Mouse (Mus musculus) natural killer cell, adult 2 months (primary cell): ENCODE measurements around the gene St6gal1.

Experiments
- DNase-seq, 2 experiments: peaks; one replicate each; pipeline ENCODE4 v3.0.0; 2022; ENCODE audit warnings: low spot score in 2 of 2

Gene St6gal1

DNA sequence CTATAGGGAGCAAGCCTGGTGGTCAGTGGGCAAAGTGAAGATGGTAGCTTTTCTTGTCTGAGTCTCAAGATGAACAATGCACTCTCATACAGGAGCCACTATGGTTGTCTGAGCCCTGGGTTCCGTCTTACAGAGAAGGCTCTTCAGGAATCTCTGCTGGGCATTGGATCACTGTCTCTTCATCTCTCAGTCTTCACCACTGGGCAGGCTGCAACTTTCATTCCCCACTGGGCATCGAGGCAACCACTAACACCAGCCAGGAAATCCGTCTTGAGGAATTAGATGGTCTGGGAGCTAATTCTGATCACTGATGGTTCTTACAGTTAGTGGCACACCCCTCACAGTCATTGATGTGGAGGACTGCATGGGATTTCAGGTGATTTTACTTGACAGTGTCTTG lies 73.9 kb downstream of the St6gal1 start:
- no peak for DNase-seq

DNA sequence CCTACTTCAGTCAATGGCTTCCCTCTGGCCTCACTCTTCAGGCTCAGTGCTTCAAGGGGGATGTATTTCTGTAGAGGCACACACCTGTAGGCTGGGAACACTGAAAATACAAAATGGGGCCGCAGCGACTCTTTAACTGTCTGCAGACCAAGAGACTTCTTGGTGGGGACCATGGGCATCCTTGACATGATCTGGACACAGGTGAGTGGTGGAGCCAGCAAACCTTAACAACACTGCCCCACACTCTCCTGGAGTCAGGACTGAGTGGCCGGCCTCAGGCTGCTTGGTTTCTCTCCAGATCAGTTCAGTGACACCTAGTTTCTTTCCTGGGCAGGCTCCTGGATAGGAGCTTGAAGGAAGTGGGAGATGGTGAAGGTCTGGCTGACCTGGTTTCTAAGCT lies 74.4 kb downstream of the St6gal1 start:
- DNase-seq = no peak

DNA sequence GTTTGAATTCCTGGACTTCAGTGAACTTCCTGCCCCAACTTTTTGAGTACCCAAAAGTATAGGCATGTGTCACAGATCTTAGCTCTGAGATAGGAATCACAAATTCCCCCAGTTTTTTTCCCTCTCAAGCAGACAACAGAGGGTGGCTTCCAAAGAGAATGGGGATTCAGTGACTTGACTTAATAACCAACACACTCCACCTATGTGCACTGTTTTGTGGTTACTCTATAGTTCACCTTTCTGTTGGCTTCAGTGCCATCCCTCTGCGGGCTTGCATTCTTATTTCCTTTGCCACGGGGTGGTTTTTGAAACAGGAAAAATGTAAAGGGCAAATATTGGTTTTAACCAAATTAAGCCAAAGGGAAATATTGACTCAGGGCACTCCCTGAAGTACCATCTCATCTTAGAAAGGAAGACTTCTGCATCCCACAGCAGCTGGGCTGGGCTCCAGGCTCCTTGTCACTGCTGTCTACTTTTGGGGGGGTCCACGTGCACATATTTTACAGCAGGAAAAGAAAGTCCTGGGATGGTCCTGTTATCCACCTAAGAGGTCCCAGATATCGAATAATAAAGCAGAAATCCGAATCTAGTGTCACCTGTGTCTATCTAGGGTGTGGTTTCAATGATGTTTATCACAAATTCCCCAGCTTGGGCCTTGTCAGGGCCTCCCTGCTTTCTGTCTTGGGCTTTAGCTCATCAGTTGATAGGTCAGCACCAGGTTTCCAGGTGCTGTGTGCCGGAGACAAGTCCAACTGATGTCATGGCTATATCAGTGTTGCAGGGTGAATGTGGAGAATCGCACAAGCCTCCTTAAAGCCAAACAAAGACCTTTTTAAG lies 75.6 kb downstream of the St6gal1 start:
- DNase-seq = no peak

GRCm38 (mm10) chr16:23301762-23302161 lies 77.2 kb downstream of the St6gal1 start:
- no peak for DNase-seq

- no peak for DNase-seq
Measured at GRCm38 (mm10) chr16:23305830-23306623, 81.5 kb downstream of the St6gal1 start.

GRCm38 (mm10) chr16:23307142-23307968 lies 82.8 kb downstream of the St6gal1 start:
- no peak for DNase-seq

DNA sequence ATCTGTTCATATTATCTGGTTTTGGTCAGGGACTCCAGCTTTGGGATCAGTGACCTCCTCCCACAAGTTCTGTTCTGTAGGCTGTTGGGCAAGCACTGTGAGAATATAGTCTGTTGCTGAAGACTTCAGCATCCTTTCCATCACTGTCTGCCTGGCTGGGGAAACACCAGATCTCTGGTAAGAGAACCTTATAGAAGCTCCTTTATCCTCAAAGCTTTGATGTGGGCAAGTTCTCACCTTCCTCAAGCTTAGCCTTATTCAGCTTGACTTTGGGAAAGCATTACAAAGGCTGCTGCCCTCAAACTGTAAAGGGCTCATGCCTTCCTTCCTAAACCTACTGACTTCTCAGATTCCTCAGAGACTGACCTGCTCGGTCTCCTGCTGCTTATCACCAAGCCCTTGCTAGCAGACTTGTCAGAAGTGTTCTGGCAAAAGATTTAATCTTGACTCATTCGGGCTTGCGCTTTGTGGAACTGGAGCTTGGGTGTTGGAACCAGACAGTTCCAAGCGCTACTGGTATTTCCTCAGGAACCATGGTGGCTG lies 83.5 kb downstream of the St6gal1 start:
- DNase-seq = no peak

DNA sequence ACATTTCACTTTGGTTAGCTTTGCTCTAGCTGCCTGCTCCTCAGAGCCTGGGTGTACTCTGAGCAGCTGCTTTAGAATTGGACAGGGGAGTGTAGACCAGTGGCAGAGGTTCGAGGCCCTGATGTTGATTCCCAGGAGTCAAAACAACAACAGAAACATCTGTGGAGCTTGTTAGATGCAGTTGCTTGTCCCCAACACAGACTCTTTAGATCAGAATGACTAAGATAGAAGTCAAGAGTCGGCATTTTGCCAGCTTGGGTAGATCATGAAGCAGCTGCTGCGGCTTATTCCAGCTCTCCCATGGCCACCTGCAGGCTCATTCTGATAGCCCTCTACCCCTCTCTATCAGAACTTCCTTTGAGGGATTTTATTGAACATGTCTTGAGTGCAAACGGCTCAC lies 84.5 kb downstream of the St6gal1 start:
- no peak for DNase-seq

DNA sequence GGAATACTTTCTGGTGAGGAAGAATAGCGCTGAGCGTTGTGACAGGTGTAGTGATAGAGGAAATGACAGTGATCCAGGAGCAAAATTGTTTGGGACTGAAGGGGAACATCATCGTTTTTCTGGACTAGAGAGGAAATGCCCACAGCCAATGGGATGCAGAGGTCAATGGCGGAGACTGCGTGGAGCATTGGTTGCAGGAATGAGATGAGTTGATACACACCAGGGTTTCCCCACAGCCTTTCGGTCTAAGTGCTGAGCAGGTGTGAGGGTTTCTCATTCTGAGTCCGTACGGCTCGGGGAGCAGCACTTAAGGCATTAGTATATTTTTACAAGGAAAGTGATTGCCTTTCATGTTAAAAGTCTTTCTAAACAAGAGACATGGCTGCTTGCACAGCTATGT lies 88.1 kb downstream of the St6gal1 start:
- DNase-seq = no peak

DNA sequence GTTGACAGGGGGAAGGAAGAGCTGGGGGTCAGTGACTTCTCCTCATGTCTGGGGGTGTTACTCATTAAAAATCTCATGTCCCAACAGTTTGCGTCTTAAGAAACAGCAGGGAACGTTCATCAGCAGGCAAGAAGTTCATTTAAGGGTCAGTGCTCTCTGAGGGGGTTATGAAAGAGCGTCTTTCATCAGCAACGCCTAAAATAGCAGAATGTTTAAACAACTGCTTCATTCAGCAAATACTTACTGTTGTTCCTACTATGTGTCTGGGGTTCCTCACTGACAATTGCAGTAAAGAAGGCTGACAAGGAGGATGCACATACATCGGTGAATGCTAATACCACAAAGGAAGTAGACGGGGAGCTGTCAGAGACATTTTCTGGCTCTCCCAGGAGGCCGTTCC lies 90.2 kb downstream of the St6gal1 start:
- DNase-seq = no peak

DNA sequence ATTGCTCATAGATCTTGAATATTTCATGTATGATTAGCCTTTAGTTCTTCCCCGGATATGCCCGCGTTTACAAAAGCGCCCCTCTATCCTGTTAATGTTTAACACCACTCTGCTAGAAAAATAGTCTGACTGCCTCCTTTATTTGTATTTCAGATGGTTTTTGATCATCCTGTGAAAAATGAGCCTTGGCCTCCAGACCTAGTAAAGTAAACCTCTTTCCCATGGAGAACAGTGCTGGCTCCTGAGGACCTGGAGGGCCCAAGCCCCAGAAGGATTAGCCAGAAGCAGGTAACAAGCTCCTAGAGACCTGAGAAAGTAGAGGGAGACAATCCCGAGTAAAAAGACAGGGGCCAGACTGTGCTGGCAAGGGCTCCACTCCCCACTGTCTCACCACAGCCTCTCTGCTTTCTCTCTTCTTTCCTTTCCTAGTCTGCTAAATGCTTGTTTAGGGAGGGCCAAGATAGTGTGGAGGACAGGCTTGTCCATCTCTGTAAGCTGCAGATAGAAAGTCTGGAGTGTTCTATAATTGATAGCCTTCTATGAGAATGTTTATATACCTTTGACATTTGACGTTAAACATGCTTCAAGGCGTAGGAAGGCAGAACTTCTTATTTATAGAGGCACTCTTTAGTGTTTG lies 93.0 kb downstream of the St6gal1 start:
- DNase-seq = no peak

DNA sequence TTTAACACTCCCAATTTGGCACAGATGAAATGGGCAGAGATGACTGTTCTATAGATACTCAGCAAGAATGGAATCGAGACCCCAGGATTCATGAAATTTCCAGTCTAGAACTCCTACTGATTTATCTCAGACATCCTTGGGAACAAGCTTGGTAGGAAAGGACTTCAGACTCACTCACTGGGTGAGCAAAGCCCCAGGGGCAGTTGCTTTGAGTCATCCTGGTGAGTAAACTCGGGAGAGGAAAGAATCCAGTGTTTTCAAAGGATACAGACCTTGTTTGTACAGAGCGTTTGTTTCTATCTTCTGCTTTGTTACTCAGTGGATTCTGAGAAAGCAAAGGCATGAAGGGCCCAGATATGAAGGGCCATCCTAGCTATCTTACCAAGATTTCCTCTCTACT lies 95.5 kb downstream of the St6gal1 start:
- DNase-seq = no peak

DNA sequence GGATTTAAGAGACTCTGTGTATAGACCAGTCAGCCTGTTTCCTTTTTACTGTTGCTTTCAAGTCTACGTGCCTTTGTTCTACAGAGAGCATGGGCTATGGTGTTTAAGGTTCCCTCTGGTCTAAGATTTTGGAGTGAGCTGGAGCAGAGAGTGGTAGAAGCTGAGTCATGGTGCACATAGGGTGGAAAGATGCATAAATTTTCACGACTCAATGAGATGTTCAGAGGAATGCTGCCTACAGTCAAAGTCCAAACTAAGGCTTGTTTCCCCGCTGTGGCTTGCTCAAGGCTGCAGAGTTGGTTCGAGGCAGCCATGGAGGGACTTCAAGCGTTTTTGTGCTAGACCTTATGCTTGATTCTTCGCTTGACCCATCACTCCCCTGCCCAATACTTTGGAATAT lies 96.0 kb downstream of the St6gal1 start:
- no peak for DNase-seq

DNA sequence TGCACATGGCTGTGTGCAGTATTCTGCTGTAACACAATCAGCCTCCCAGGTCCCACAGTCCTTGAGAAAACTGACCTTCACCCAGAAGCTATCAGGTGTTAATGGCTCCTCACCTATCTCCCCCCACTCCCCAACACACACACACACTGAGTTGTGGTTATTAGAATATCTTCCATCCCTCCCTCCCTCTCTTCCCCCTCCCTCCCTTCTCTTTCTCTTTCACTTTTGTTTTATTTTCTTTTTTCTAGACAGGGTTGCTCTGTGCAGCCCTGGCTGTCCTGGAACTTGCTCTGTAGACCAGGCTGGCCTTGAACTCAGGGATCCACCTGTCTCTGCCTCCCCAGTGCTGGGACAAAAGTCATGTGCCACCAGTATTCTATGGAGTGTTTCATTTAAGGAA lies 97.9 kb downstream of the St6gal1 start:
- no peak for DNase-seq

- DNase-seq = no peak
Measured at GRCm38 (mm10) chr16:23323915-23324314, 99.4 kb downstream of the St6gal1 start.

DNA sequence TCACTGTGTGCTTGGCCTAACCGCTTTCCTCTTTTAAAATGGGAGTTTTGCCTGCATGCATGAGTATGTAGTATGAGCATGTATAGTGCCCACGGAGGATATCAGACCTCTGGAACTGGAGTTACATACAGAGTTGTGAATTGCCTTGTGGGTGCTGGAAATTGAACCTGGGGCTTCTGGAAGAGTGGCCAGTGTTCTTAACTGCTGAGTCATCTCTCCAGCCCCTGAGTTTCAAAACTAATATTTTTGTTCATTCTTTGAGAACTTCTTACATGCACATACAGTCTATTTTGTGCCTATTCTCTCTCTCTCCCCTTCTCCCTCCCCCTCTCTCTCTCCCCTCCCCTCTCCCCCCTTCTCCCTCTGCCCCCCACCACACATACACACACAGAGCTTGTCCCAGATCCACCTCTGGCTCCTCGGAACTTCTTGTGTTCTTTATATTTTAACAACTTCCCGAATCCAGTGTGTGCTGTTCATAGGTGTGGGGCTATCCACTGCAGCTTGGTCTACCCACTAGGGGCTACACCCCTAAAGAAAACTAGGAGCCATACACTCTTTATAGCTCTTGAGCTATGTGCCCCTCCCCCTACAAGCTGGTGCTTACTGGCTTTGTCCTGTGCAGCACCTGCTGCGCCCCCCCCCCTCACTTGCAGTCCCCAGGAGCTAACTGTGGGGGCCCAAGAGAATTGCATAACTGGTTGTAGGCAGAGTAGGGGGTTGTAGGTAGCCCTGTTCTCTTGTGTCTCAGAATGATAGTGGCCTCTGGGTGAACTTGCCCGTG lies 100.5 kb downstream of the St6gal1 start:
- DNase-seq = no peak

DNA sequence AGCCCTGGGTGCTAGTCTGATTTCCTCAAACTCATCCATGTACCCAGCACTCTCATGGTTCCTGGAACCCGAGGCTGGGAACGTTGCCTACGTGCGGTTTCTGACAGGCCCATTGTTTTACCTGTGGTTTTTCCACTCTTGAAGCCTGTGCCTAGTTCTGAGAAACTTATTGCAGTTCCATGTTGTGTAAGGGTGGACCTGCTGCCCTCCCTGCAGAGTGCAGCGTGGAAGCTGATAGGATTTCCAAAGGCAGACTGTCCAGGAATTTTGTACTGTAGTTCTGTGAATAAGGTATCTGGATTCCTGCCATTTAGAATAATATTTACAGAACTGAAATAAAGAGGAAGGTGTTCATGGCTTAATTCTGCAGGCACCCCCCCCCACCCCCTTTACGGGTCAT lies 102.1 kb downstream of the St6gal1 start:
- DNase-seq = no peak

DNA sequence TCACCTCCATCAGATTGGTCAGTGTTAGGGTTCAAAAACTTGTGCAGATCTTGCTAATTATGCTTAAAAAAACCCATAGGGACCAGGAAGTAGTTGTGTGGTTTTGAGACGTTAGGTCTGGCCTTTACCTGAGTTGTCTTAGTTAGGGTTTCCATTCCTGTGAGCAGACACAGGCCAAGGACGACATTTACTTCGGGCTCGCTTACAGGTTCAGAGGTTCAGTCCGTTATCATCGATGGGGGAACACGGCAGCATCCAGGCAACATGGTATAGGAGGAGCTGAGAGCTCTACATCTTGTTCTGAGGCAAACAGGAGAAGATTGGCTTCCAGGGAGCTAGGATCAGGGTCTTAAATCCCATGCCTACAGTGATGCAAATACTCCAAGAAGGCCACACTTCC lies 102.7 kb downstream of the St6gal1 start:
- DNase-seq = no peak

GRCm38 (mm10) chr16:23328201-23328600 lies 103.7 kb downstream of the St6gal1 start:
- DNase-seq = no peak

DNA sequence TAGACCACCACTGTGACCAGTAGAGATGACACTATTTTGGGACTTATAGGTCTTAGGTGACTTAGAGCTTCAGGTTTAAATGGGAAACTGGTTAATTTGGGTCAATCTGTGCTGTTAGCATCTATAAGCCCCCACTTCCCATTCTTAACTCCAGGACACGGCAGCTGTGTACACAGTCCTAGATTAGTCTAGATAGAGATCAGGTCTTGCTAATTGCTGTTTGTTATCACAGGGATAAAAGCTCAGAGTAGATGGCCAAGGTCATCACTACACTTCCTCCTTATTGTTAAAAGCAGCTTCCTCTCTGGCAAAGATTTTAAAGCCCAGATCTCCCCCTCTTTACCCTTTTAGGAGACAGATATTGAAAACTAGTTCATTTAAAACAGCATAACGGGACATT lies 107.6 kb downstream of the St6gal1 start:
- DNase-seq = no peak

DNA sequence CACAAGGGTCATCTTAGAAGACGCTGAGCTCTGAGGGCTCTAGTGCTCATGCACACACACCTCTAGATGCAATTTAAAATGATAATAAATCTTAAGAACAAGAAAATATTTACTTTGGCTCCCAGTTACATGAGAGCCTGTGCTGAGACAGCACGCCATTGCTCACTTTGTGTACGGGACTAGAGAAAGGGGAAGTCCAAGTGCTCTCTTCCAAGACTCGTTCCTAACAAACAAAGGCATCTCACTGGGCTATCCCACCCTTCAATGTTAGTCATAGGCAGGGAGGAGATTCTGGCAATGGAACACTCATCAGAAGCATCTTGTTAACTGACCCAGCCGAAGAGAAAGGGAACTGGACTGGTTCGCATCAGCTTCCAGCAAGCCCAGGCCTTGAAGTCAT lies 108.1 kb downstream of the St6gal1 start:
- DNase-seq = no peak
